Mouse (Mus musculus): ENCODE measurements around the gene Tmprss13. TPM values are rescaled to one million over a fixed set of nuclear protein-coding genes. Genes with fewer than 3 reads are reported as not detected.

The Tmprss13 gene
- polyA plus RNA-seq, 1 experiment from 2014 or later = not detected

- DNase-seq = no peak
- Histone ChIP-seq H3K9me3 (replicated peaks) (no peaks in the 10 kb centered on the region), H3K4me1 (replicated peaks) (no peaks in the 10 kb centered on the region), H3K9ac (no peak overlapping the region), H3K27ac (no peak overlapping the region), H3K27me3 (no peaks in the 10 kb centered on the region), H3K4me2 (no peak overlapping the region), H3K36me3 (no peaks in the 10 kb centered on the region), H3K4me3 (replicated peaks) (no peak overlapping the region)
- 62% methylated on average over 2 of the region's 2 CpGs for WGBS (ENCODE audit: insufficient replicate concordance)
- ATAC-seq (ENCODE audit: low read depth) = no peak
These were observed 18.5 kb downstream of the Tmprss13 start for GRCm38 (mm10) chr9:45337406-45337805.

DNA sequence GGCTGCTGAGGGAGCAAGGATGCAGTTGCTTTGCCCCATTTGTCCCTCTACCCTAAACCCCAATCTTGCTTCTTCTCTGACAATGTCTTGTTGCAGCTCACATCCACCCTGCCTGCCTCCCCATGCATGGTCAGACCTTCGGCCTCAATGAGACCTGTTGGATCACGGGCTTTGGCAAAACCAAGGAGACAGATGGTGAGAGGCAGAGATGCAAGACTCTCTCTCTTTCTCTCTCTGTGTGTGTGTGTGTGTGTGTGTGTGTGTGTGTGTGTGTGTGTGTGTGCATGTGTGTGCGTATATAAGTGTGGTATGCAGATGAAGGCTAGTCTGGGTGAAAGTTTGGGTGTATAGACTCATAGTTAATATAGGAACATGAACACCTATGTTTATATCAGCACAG, 24.2 kb downstream of the Tmprss13 start:
- H3K4me1 ChIP-seq (replicated peaks) = no peaks in the 10 kb centered on the region
- no peak for DNase-seq

DNA sequence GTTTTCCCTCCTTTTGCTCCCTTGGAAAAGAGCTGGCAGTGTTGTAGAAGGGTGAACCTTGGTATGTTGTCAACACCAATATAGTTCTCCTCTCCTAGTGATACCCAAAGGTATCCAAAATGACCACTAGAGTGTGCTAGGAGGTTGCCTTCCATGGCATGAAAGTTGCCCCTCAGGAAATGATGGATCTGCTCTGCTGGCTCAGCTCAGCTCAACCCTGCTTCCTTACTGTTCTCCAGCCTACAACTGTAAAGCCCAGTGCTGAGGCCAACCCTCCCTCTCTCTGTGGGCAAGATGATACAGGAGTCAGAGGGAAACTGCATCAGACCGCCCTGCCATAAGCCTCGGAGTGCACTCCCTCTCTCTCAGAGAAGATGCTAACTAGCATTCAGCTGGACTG, 26.6 kb downstream of the Tmprss13 start:
- Histone ChIP-seq H3K4me3 (replicated peaks) (no peak overlapping the region), H3K4me1 (replicated peaks) (no peaks in the 10 kb centered on the region), H3K27me3 (no peaks in the 10 kb centered on the region), H3K36me3 (no peaks in the 10 kb centered on the region), H3K9ac (no peak overlapping the region), H3K9me3 (replicated peaks) (no peaks in the 10 kb centered on the region), H3K4me2 (no peak overlapping the region), H3K27ac (no peak overlapping the region)
- ATAC-seq (ENCODE audit: low read depth) (no peak), DNase-seq (no peak)
- 56% methylated on average over 2 of the region's 2 CpGs for WGBS (ENCODE audit: insufficient replicate concordance)

More for the DNA sequence above, 24.2 kb downstream of the Tmprss13 start:
- no peak overlapping the region for H3K27ac ChIP-seq
- WGBS (ENCODE audit: insufficient replicate concordance) = 78% methylated on average over 3 of the region's 3 CpGs
- H3K36me3 ChIP-seq = no peaks in the 10 kb centered on the region
- H3K4me2 ChIP-seq = no peak overlapping the region
- no peaks in the 10 kb centered on the region for H3K9me3 ChIP-seq (replicated peaks)
- no peak for ATAC-seq (ENCODE audit: low read depth)
- no peaks in the 10 kb centered on the region for H3K27me3 ChIP-seq
- no peak overlapping the region for H3K4me3 ChIP-seq (replicated peaks)
- H3K9ac ChIP-seq = no peak overlapping the region

GRCm38 (mm10) chr9:45346276-45346675, 27.4 kb downstream of the Tmprss13 start:
- no peak overlapping the region for H3K9ac ChIP-seq
- DNase-seq (no peak), ATAC-seq (ENCODE audit: low read depth) (no peak)
- H3K4me3 ChIP-seq (replicated peaks) = no peak overlapping the region
- H3K27ac ChIP-seq = no peak overlapping the region
- 59% methylated on average over 6 of the region's 6 CpGs for WGBS (ENCODE audit: insufficient replicate concordance)
- H3K4me1 ChIP-seq (replicated peaks) = no peaks in the 10 kb centered on the region
- H3K27me3 ChIP-seq = no peaks in the 10 kb centered on the region
- H3K4me2 ChIP-seq = no peak overlapping the region
- no peaks in the 10 kb centered on the region for H3K9me3 ChIP-seq (replicated peaks)
- H3K36me3 ChIP-seq = no peaks in the 10 kb centered on the region

GRCm38 (mm10) chr9:45348560-45348959, 29.7 kb downstream of the Tmprss13 start:
- no peak overlapping the region for H3K4me2 ChIP-seq
- no peak overlapping the region for H3K9ac ChIP-seq
- DNase-seq (no peak), ATAC-seq (ENCODE audit: low read depth) (no peak)
- H3K36me3 ChIP-seq = no peaks in the 10 kb centered on the region
- H3K9me3 ChIP-seq (replicated peaks) = no peaks in the 10 kb centered on the region
- 50% methylated on average over 6 of the region's 6 CpGs for WGBS (ENCODE audit: insufficient replicate concordance)
- no peak overlapping the region for H3K4me3 ChIP-seq (replicated peaks)
- H3K27ac ChIP-seq = no peak overlapping the region
- H3K27me3 ChIP-seq = no peaks in the 10 kb centered on the region
- H3K4me1 ChIP-seq (replicated peaks) = no peaks in the 10 kb centered on the region

DNA sequence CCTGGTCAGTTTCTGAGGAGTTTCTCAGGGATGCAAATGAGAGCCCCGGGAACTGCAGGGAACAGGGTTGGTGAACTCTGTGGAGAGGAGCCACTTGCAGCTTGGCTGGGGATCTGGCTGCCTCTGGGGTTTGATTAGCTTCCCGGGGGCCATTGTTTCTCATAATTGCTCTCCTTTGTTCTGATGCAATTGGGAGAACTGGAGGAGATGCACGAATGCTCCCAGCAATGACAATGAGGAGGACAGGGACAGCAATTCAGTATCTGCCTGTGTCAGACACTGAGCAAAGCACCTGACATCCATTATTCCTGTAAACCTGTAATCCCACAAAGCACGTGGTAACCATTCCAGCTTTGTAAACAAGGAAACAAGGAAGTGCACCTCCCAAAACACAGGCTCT, 30.3 kb downstream of the Tmprss13 start:
- 36% methylated on average over 4 of the region's 4 CpGs for WGBS (ENCODE audit: insufficient replicate concordance)
- DNase-seq = no peak
- Histone ChIP-seq H3K4me3 (replicated peaks) (no peak overlapping the region), H3K9me3 (replicated peaks) (no peaks in the 10 kb centered on the region), H3K9ac (no peak overlapping the region), H3K27ac (no peak overlapping the region), H3K4me1 (replicated peaks) (no peaks in the 10 kb centered on the region), H3K4me2 (no peak overlapping the region), H3K27me3 (no peaks in the 10 kb centered on the region), H3K36me3 (no peaks in the 10 kb centered on the region)
- ATAC-seq (ENCODE audit: low read depth) = no peak

DNA sequence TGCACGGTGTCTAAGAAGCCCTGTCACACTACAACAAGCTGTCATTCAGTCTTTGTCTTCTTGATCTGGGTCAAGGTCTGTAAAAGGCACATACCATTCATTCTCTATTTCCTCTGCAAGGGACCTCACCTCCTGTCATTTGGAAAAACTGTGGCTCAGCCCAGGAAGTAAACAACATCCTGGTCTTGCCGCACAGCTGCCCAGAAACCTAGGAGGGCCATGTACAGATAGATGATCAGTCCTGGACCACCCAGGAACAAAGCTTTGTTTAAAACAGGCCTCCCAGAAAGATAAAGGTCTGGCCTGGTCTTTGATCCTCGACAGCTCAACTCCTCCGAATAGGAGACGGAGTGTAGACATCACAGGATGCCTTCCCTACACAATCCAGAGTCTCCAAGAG, 31.0 kb downstream of the Tmprss13 start:
- H3K36me3 ChIP-seq = no peaks in the 10 kb centered on the region
- H3K4me3 ChIP-seq (replicated peaks) = no peak overlapping the region
- no peak overlapping the region for H3K9ac ChIP-seq
- no peak for DNase-seq
- WGBS (ENCODE audit: insufficient replicate concordance) = 38% methylated on average over 5 of the region's 5 CpGs
- no peaks in the 10 kb centered on the region for H3K4me1 ChIP-seq (replicated peaks)
- H3K9me3 ChIP-seq (replicated peaks) = no peaks in the 10 kb centered on the region
- H3K27ac ChIP-seq = no peak overlapping the region
- no peak overlapping the region for H3K4me2 ChIP-seq
- ATAC-seq (ENCODE audit: low read depth) = no peak
- H3K27me3 ChIP-seq = no peaks in the 10 kb centered on the region

- H3K27me3 ChIP-seq = no peaks in the 10 kb centered on the region
- no peak overlapping the region for H3K9ac ChIP-seq
- H3K27ac ChIP-seq = no peak overlapping the region
- H3K4me3 ChIP-seq (replicated peaks) = no peak overlapping the region
- WGBS (ENCODE audit: insufficient replicate concordance) = 67% methylated on average over 2 of the region's 2 CpGs
- ATAC-seq (ENCODE audit: low read depth) (no peak), DNase-seq (no peak)
- no peaks in the 10 kb centered on the region for H3K36me3 ChIP-seq
- H3K9me3 ChIP-seq (replicated peaks) = no peaks in the 10 kb centered on the region
- H3K4me1 ChIP-seq (replicated peaks) = no peaks in the 10 kb centered on the region
- no peak overlapping the region for H3K4me2 ChIP-seq
These were observed 36.3 kb downstream of the Tmprss13 start for GRCm38 (mm10) chr9:45355192-45355591.

- no peaks in the 10 kb centered on the region for H3K9me3 ChIP-seq (replicated peaks)
- H3K9ac ChIP-seq = no peak overlapping the region
- no peak overlapping the region for H3K4me2 ChIP-seq
- H3K4me1 ChIP-seq (replicated peaks) = no peaks in the 10 kb centered on the region
- WGBS (ENCODE audit: insufficient replicate concordance) = 60% methylated on average over 7 of the region's 7 CpGs
- ATAC-seq (ENCODE audit: low read depth) = no peak
- no peaks in the 10 kb centered on the region for H3K27me3 ChIP-seq
- DNase-seq = no peak
- no peaks in the 10 kb centered on the region for H3K36me3 ChIP-seq
- H3K27ac ChIP-seq = no peak overlapping the region
- no peak overlapping the region for H3K4me3 ChIP-seq (replicated peaks)
These were observed 39.5 kb downstream of the Tmprss13 start for GRCm38 (mm10) chr9:45358356-45358755.

- Histone ChIP-seq H3K36me3 (no peaks in the 10 kb centered on the region), H3K9ac (no peak overlapping the region), H3K9me3 (replicated peaks) (no peaks in the 10 kb centered on the region), H3K4me2 (no peak overlapping the region), H3K27me3 (no peaks in the 10 kb centered on the region), H3K4me3 (replicated peaks) (no peak overlapping the region), H3K4me1 (replicated peaks) (no peaks in the 10 kb centered on the region), H3K27ac (no peak overlapping the region)
- ATAC-seq (ENCODE audit: low read depth) (no peak), DNase-seq (no peak)
- 44% methylated on average over 2 of the region's 2 CpGs for WGBS (ENCODE audit: insufficient replicate concordance)
These were observed 43.2 kb downstream of the Tmprss13 start for GRCm38 (mm10) chr9:45362051-45362461.

DNA sequence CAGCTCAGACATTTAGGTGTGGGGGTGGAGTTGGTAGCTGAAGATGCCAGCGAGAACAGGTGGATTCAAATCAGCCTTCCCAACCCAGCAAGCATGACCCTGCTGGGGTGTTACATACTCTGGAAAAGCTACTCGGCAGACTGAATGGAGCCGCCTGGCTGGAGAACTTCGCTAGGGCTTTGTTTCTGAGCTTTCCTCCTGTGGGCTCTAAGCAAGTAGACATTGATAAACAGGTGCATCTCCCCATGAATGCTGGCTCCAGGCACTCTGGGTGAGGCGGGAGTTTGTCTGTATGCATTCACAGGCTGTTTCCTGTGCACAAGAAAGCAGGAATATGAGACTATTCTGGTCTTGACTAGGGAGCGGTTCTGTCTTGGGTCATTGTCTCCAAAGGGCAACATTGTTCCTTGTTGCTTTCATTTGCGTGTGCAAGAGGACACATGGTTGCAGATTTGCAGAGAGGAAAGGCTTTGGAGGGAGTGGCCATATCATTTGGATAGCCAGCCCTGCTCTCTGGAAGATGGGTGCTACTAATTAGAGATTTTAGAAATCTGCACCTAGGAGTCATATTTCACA, 44.8 kb downstream of the Tmprss13 start:
- no peak overlapping the region for H3K4me2 ChIP-seq
- no peak for ATAC-seq (ENCODE audit: low read depth)
- H3K36me3 ChIP-seq = no peaks in the 10 kb centered on the region
- H3K27me3 ChIP-seq = peaks cover 14% of the 10 kb centered on the region
- DNase-seq = no peak
- no peak overlapping the region for H3K27ac ChIP-seq
- H3K9me3 ChIP-seq (replicated peaks) = no peaks in the 10 kb centered on the region
- no peak overlapping the region for H3K4me3 ChIP-seq (replicated peaks)
- 49% methylated on average over 7 of the region's 7 CpGs for WGBS (ENCODE audit: insufficient replicate concordance)
- no peaks in the 10 kb centered on the region for H3K4me1 ChIP-seq (replicated peaks)
- H3K9ac ChIP-seq = no peak overlapping the region

DNA sequence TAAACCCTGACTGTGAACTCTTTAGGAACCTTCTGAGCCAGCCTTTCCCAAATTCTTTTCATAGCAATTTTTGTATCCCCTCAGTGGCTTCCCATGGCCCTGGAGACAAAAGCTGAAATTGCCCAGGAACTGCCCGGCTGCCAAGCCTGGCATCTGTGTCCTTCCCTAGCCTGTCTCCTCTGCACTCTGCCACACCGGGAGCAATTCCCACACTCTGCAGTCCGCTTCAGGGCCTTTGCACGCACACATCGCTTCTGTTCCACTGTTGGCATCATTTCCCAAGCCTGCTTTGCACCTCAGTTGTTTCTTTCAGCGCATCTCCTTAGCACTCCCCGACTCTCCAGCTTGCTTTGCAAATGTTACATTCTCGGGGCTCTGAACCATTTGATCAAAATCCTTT, 48.8 kb downstream of the Tmprss13 start:
- Histone ChIP-seq H3K4me3 (replicated peaks) (no peak overlapping the region), H3K4me1 (replicated peaks) (no peaks in the 10 kb centered on the region), H3K36me3 (no peaks in the 10 kb centered on the region), H3K9me3 (replicated peaks) (no peaks in the 10 kb centered on the region), H3K9ac (no peak overlapping the region), H3K27ac (no peak overlapping the region), H3K4me2 (no peak overlapping the region), H3K27me3 (peaks cover 50% of the 10 kb centered on the region)
- 57% methylated on average over 8 of the region's 8 CpGs for WGBS (ENCODE audit: insufficient replicate concordance)
- ATAC-seq (ENCODE audit: low read depth) = no peak
- DNase-seq = no peak
